Mouse (Mus musculus): ENCODE results near the gene Arhgef3.
A peak's percentile ranks its signal among the peaks of the same experiment; 100 is the strongest.

Arhgef3 gene

DNA sequence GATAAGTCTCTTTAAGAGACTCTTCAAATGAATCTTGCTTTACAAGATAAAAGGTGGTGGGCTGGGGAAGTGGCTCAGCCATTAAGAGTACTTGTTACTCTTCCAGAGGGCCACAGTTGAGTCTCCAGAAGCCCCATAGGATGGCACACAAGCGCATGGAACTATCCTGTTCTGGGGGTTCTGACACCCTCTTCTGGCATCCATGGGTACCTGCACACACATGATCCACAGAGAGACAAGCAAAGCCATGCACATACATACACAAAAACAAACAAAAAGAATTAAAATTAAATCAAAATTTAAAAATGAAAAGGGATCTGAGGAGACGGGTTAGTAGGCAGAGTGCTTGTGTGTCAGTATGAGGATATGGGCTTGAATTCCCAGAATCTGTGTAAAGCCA, 278.0 kb downstream of the Arhgef3 start:
- no peak for DNase-seq

DNA sequence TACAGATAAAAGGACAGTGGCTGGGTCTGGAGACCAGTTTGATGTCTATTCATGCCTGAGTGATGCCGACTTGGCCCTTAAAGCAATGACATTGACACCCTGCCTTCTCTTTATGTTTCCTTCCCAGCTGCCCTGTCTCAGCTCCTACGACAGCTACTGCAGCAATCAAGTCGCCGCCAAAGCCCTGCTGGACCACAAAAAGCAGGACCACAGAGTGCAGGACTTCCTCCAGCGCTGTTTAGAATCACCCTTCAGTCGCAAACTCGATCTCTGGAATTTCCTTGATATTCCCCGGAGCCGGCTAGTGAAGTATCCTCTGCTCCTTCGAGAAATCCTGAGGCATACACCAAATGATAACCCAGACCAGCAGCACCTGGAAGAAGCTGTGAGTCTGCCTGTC, 279.1 kb downstream of the Arhgef3 start:
- no peak for DNase-seq

DNA sequence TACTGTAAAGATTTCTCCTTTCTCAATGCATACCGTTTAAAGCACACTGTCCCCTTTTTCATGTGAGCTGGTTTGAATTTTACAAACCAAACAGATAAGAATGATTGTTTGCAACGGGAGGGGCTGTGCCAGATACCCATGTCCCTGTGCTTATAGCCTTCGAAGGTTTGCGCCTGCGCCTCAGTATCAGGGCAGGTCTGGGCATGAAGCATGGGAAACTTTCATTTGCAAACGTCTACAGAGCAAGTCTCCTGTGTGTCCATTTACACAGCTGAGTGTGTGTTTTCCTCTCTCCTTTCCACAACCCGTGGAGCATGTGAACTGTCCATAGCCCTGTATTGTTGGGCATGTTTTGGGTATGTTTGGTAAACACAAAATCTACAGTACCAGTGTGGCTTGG, 281.7 kb downstream of the Arhgef3 start:
- no peak for DNase-seq

DNA sequence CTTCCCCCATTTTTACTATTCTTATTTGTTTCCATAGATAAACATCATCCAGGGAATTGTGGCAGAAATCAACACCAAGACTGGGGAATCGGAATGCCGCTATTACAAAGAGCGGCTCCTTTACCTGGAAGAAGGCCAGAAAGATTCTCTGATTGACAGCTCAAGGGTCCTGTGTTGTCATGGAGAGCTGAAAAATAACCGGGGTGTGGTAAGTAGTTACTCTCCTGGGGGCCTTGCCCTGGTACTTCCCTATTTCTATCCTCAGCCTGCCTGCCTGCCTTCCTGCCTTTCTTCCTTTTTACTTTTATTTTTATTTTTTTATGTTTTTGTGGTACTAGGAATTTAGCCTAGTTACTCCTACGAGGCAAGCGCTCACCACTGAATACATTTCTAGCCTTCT, 282.8 kb downstream of the Arhgef3 start:
- no peak for DNase-seq

DNA sequence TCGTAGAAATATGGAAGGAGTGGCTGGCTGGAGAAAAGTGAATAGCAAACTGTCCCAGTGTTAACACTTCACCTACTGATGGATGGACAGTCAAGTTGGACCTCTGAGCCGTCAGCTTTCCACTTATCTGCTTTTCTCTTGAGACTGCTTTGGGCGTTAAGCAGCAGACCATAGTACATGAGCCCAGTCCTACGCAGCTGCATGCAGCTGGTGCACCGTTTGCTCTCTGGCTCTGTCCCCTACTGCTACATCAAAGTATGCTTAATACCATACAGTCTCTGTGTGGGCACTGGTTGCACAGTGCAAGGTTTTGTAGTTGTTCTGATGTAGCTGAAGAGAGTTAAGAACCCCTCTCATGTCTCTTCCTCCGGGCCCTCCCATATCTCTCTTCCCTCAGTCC, 285.8 kb downstream of the Arhgef3 start:
- DNase-seq = no peak

DNA sequence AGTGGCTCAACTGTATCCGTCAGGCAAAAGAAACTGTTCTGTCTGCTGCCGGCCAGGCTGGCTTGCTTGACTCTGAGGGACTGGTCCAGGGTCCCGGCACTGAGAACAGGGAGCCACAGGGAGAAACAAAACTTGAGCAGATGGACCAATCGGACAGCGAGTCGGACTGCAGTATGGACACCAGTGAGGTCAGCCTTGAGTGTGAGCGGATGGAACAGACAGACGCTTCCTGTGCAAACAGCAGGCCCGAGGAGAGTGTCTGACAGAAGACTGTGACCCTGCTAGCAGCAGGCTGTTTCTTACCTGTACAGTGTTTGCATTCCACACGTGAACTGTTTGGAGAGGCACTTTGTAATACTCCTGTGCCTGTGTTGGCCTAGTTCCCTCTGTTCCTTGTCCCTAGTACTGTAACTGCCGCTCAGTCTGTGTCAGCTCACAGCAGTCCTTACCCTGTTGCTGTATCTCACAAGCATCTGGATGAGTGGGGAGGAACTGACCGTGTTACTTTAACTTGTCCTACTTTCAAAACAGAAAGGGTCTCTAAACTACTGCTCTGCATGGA, 287.1 kb downstream of the Arhgef3 start:
- peak; percentile 31 for DNase-seq

DNA sequence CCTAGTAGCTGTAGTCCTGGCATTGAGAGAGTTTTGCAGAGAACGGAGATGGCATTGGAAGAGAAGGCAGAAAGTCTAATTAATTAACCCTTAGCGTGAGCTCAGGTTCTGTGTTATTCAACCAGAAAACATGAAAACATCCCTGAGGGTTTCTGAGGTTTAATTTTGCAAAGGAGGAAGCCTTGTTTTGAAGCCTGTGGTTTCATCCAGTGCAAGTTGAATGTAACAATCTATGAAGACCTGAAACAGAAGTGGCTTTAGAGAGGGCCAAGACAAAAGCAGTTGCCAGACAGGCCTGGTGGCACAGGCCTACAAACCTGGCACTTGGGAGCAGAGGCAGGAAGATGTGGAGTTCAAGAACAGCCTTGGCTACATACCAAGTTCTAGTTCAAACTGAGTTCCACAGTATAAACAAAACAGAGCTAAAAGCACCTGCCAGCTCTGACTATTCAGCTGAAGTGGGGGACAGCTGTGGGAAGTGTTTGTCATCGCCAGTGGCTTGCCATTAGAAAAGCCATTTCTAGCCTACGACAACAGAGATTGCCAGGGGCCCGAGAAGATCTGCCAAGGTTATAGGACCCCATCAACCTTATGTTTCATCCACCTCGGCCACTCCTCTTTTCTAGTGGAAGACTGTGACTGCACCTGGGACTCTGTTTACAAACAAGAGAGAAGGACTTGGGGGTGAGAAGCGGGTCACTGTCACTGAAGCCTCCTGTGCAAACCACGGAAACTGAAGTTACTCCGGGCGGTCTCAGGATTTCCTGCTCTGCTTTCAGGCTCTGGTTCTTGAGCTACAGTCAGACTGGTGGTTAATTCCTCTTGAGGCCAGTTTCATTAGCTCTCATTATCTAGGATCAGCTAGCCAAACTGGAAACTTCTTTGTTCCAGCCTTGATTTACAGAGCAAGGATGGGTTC, 287.9 kb downstream of the Arhgef3 start:
- peak; percentile 57 for DNase-seq

DNA sequence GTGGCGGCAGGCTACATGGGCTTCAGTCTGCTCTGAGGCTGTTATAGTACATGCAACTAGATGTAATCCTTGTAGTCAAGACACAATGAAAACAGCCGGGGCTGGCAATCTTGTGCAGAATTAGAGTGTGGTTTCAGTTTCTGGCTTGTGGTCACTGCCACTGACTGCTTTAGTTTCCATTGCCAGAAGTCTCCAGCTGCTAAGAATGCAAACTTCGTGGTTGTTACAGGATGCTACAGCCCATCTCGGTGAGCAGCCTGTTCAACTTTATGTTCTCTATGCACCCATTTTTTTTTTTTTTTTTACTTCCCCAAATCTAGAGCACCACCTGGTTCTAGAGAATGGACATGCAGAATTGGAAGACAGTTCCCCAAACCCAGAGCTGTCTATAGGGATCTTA, 290.8 kb downstream of the Arhgef3 start:
- peak; percentile 55 for DNase-seq

DNA sequence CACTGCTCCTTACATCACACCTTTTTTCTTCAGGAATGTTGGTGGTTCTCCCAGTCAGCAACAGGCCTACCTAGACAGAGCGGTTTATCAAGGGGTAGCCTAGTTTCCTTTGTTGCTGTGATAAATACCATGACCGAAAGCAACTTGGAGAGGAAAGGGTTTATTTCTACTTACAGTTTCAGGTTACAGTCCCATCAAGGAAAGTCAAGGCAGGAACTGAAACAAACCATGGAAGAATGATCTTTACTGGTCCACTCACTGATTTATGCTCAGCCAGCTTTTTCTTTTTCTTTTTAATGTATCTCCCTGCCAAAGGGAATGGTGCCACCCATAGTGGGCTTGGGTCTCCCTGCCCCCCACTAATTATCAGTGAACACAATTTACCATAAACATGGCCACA, 291.2 kb downstream of the Arhgef3 start:
- no peak for DNase-seq

DNA sequence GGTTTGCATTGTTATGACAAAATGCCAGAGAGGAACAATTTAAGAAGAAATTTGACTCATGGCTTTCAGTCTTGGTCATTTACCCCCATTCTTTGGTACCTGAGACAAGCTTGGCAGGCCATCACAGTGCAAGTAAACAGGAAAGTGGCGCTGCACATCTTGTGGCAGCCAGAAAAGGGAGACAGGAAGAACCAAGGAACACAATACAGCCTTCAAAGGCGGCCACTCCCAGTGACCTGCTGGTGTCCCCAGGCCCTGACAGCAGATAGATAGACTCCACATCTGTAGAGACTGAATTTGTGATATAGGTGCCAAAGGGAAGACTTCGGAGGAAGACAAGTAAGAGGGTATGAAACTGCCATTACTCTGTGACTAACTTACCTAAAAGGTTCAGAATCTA, 293.5 kb downstream of the Arhgef3 start:
- DNase-seq = no peak

DNA sequence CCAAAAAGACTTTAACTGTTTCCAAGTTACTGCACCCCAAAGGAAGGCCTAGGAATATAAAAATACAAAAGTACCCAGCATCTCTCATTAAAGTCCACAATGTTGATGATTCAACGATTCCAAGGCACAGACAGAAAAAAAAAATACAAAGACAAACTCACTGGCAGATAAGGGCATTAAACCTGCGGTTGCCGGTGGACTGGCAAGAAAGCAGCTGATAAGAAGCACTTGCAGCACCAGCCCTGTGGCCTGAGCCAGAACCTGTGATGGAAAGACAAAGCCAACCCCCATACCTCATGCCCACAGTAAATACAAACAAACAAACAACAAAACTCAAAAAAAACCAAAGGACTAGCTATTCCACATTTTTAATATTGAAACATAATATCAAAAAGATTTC, 295.0 kb downstream of the Arhgef3 start:
- no peak for DNase-seq

DNA sequence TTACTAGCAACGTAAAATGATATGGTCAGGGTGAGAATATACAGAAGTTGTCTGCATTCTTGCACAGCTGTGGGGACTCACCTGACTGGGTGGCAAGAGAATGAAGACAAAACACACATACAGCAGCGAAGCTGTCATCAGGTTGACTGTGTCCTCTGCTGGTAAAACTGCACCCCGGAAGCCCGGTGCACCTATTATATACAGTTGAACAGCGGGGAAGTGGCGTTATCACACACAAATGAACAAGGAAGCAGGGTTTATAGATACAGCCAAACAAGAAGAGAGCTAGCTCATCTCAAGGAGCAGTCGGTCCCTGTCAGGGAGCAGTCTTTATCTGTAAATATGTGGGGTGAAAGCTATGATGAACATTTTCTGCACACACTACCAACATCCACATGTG, 296.8 kb downstream of the Arhgef3 start:
- DNase-seq = no peak

DNA sequence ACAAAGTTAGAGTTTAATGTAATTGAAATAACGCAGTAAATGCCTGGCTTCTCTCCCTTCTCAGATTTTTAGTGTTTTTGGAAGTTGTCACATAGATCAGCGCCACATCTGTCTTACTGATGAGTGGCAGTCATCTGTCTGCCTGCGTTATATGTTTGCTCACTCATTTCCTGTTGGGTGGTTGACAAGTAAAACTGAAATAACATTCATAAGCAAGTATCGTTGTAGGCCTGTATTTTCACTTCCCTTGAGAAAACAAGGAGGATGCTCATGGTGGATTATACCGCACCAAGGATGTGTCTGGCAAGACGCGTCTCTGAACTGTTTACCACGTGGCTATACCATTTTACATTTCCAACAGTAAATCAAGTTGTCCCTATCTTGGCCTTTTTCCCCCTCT, 298.0 kb downstream of the Arhgef3 start:
- no peak for DNase-seq

DNA sequence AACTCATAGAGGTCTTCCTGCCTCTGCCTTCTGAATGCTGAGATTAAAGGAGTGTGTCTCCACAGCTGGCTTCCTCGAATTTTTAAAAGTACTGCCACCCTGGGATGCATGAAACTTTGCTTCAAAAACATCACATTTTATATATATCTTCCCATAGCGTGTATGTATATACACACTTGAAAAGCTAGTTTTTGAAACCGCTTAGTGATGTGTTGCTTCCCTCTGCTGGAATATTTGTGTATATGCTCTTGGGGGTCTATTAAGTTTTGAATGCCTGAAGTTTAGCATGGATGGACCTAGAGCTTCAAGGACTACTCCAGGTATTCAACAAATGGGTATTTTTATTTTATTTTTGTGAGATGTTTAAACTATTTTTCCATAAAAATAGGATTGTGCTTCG, 299.3 kb downstream of the Arhgef3 start:
- peak; percentile 44 for DNase-seq

DNA sequence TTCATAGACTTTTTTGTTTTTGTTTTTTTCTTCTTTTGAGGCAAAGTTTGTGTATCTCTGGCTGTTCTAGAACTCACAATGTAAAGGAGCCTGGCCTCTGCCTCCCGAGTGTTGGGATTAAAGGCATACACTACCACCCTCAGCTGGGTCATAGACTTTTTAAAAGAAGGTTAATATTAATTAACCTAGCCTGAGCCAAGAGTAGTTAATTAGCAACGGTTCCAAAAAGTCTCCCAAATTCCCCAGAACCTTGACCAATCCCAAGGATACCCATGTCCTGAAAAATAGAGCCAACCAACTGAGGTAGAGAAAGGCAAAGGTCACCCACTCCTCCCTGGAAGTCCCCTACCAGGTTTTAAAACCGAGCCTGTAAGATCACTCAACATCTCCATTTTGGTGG, 306.1 kb downstream of the Arhgef3 start:
- no peak for DNase-seq

DNA sequence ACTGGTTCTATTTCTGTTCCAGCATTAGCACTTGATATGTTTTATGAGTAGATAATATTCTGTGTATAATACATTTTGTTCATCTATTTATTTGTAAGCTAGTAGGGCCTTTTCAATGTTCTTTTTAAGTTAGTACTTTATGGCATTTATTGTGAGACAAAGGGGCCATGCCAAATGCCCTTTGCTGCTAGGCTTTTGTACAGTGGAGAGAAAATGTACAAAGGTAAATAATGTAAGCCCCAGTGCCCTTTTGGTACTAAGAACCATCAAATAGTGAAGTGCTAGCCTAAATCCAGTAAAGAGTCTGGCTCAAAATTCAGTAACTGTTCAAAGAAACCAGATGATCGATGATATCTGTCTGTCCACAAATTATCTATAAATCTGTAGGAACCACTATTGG, 307.6 kb downstream of the Arhgef3 start:
- no peak for DNase-seq

DNA sequence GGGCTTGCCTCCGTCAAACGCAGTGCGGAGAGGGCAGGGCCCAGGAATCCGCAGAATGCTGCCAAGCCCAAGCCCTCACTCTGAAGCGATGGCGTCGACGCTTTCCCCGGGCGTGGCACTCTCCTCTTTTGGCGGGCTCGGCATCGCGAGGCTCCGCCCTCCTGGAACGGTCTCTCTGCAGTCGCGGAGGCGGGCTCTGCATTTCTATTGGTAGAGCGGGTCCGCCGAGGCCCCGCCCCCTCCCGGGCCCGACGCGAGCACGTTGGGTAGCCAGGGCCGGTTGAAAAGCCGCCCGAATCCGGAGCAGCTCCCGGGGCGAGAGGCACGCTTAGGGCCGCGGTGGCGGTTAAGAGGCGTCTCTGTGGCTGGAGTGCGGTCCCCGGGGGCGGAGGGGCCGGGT, 313.9 kb downstream of the Arhgef3 start, which contains the start of gene Fam208a:
Gene Fam208a (plus strand): TSS at position 262 of the 400 bp plus-strand sequence.
- peak; percentile 94 for DNase-seq

DNA sequence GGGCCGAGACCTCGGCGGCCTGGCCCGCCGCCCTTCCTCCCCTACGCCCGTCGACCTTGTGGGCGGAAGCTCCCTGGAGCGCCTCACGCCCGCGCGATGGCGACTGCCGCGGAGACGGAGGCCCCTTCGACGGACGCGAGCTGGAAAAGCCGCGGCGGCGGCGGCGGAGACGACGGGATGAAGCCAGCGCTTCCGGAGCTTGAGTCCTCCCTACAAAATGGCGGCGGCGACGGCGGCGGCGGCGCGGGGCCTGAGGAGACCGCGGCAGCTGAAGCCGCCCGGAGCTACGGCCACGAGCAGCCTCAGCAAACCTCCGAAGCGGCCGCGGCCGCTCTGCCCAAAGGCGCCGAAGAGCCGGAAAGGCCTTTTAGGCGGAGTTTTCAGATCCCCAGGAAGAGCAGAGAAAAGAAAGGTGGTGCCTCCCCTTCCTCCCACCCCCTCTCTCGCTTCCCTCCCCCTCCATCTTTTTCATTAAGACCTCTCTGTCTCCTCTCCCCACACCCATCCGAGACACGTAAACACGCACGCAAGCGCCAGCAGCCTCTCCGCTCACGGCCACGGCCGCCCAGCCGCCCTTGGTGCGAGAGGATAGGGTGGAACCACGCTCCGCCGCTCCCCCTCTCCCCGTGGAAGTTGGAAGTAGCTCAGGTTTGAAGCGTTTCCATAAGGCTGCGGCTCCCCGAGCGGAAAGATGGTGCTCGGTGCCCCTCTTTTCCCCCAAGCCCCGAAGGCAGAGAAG, 314.4 kb downstream of the Arhgef3 start:
- peak; percentile 78 for DNase-seq

DNA sequence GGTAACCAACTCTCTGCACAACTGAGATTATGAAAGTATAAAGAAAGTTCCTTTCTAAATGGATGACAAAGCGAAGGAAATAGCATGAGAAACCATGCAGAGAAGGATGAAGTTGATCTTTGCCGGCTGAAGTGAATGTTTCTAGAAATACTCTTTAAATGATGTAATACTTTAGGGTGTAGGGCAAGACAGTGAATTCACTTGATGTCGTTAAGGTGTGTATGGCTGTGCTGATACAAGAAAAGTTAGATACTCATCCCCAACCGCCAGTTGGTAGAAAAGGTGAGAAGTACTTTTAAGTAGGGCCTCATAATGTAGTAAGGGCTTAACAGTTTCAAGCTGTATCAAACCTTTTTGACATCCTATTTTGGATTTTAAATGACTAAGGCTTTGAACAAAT, 315.6 kb downstream of the Arhgef3 start:
- no peak for DNase-seq

DNA sequence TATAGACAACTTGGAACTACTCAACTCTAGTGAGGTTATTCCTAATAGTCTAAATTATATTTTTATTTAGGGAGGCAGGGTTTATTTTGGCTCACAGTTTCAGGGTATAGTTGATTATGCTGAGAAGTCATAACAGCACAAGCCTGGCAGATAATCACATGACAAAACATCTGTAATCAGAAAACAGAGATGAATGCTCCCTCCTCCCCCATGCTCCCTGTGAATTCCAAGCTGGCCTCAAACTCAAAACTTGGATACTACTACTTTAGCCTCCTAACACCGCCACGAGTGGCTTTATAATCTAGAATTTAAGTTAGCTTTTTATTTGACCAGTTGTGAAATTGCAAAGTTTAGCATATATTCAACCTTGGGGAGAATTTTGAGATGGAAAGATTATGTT, 317.4 kb downstream of the Arhgef3 start:
- DNase-seq = no peak

DNA sequence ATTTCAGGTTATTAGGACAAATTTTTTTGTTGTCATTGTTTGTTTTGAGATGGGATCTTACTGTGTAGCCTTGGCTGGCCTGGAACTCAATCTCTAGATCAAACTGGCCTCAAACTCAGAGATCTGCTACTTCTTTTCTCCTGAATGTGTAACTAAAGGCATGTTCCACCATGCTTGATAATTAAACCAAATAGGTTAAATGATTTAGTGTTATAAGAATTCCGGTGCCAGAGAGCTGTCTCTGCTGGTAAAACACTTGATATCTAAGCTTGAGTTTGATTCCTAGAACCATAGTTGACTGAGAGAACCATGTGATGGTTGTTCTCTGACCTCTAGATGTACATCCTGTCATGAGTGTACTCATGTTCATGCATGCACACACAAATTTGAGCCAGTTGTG, 321.4 kb downstream of the Arhgef3 start:
- DNase-seq = no peak

DNA sequence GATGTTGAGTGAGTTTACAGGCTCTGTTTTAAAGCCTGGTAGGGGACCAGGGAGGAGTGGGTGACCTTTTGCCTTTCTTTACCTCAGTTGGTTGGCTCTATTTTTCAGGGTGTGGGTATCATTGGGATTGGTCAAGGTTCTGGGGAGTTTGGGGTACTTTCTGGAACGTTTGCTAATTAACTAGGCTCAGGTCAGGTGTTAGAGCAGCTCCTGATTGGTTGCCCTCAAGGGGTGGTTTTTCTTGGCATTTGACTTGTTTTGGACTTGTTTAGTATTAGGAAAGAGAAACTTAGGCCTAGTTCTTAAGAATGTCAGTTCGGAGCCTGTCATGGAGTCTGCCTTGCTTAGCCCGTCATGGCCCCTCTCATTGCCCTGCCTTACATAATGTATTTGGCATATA, 322.1 kb downstream of the Arhgef3 start:
- DNase-seq = no peak

DNA sequence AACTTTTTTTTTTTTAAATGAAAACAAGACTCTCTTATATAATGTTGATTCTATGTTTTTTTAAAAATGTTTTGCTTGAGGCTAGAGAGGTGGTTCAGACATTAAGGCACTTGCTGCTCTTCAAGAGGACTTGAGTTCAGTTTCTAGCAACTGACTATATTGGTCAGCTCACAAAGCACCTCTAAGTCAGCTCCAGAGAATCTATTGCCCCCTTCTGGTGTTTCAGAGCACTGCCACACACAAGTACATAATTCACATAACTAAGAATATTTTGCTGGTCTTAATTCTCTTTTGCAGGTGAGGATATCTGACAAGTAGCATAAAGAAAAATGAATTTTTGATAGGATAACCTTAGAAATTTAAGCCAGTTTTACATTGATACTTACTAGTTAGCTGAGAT, 326.2 kb downstream of the Arhgef3 start:
- DNase-seq = peak; percentile 18

DNA sequence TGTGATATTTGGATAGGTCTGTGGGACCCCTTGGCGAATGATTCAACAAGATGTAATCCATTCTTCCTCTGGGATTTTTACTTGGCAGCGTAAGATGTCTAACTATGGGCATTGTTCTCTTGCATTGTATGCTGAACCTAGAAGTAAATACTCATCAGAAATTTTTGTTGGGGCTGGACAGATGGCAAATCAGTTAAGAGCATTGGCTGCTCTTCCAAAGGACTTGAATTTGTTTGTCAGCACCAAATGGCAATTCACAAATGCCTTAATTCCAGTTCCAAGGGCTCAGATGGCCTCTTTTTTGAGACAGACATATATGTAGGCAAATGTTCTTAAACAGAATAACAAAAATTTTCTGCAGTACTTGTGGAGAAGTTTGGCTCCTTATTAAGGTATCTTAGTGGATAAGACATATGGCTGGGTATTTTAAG, 330.2 kb downstream of the Arhgef3 start:
- no peak for DNase-seq
